Mouse (Mus musculus) brain, adult 2 months (tissue): ENCODE data around the gene Lmntd1.
A peak's percentile ranks its signal among the peaks of the same experiment; 100 is the strongest.

Experiments
- DNase-seq: peaks from one replicate; pipeline ENCODE4 v3.0.0; 2011; ENCODE audit warnings: low read depth, low spot score

The Lmntd1 gene

DNA sequence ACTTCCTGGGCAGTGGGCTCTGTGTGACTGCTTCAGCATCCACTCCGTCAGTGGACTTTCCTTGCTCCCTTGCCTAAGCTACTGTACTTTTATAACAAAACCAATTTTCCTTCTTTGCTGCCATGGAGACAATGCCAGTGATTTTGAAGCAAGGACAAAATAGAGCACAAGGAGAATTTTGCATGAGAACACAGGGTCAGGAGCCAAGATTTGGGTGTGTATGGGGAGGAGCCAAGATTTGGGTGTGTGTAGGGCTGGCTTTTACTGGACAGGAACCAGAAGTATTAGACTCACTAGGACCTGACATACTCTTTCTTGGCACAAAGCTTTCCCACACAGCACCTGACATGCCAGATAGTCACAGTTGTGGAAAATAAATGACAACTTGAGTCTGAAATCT is 179.0 kb downstream of the Lmntd1 start:
- DNase-seq, result no peak

DNA sequence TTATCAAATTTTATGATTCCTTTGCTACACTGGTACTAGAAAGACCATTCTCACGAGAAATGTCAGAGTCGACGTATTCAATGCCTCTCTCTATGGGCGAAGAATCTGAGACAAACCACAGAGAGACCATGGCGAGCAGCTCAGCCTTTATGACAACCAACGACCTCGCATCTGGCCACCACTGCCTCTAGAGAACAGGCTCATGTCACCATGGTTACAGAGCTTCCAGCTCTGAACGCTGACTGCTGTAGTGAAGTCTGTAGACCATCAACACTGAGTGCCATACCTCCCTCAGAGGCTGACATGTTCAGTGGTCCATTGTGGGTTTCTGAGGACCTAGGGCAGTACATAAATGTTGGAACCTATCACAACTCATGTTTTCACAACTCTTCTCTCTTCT is 180.2 kb downstream of the Lmntd1 start:
- DNase-seq, result no peak

DNA sequence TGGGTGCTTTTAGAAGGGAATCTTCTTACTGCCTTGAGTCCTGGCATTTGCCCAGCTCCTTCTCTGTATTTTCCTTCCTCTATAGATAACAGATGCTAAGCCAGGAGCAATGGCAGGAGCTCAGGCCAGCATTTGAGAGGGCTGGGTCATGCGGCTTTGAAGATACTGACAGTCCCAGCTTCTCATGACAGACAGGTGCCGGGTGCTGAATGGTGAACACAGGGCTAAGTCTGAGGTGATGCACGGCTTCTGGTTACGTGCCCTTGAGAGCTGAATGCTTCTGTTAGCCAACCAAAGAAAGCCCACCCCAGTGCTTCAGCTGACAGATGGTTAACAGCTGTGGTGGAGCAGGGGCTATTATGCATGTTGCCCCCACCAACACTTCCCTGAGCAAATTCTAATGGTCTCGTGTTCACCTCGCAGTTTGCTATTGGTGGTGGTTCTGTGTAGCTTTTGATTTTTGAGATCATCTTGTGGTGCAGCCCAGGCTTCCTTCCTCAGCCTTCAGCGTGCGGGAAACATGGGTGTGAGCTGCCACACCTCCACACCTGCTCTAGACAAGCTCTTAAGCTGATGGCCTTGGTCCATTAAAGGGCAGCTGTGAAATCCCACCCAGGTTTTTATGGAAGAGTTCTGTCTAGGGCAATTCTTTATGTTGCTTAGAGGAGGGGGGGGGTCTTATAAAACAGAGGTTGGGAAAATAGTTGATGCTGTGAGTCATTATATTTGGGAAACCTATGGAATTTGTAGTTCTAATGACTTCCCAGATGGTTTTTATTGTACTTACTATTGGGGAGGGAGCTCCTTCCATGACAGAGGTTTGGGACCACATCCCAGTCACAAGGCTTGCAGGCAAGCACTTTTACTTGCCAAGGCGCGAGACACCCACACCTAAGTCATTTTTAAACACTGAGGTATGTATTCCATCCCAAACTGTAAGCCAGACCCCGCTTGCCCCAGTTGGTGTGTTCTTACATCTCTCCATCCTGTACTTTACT is 181.1 kb downstream of the Lmntd1 start:
- no peak for DNase-seq

DNA sequence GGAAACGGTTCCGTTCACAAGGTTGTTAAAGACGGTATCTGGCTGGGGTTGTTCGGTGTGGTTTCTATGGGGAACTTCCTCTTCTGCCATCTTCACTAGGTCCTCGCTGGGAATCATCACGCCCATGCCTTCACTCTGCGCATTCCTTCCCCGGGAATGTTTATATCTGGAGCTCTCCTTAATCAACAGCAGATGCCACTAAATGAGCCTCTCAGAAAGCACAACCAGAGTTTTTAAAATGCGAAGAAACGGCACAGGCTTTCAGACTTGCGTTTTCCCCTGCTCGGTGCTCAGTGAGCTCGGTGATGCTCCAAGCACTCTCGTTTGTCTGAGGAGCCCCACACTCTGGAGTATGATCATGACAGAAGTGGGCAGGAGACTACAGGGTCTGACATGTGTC is 182.4 kb downstream of the Lmntd1 start:
- DNase-seq, result no peak

DNA sequence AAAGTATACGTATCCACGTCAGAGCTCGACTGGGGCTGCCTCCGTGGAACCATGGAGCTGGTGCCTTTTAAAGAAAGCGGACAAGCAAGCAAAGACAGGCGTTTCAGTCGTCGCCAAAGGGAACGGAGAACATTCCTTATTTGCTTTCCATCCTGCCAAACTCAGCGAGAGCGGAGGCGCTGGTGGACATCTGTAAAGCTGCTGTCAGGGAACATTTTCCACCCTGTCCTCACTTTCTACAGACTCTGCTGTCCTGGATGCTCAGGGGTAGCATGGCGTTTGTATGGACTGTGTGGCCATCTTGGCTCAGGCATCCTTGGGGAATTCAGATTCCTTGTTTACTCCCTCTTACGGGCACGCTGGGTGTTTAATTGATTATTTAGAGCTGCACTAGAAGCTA is 186.7 kb downstream of the Lmntd1 start:
- DNase-seq, result no peak

DNA sequence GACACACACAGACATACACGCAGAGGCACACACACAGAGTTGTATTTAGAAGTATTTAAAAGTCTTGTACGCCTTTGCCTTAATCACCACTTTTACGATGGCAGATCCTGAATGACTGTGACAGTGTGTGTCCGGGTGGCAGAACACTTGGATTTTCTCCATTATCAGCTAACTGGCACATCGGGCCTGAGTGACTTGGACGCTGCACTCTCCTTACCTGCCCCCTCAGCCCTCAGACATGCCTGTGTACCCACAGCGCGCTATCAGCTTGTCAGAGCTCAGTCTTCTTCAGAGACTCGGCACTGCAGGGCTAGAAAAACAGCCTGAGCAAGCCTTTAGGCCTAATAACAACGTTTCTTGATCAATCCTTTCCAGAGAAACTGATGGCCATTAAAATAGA is 187.6 kb downstream of the Lmntd1 start:
- DNase-seq, result no peak

DNA sequence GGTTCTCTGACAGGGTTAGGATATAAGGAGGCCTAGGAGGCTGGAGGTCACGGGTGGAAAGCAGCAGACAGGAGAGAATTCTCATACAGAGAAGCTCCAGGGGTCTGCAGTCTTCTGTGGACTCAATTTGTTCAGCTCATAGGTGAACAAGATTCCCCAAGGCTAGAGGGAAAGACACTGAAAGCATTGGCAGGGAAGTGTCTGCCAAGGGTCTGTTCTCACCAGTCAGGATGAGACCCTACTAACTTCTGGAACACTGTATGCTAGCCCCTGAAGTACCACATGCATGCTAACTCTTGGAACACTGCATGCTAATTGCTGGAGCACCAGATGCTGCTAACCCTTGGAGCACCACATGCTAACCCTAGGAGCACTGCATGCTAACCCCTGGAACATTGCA is 190.0 kb downstream of the Lmntd1 start:
- DNase-seq, result no peak

DNA sequence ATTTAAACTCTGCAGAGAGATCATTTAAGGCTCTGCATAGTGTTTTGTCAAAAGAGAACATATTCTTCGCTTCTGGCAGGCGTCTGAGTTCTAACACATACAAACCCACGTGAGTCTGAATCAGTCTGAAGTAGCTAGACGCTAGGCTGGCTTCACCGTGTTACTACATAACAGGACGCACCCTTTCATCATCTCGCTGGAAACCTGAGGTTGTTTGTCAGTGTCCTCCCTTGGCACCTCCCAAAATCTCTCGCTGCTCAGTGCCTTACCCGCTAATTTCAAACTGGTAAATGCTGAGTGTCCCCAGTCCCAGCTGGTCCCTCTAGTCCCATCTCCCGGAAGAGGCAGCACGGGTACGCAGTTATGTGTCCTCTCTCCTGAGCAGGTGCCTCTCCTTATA is 190.6 kb downstream of the Lmntd1 start:
- DNase-seq, result peak; percentile 68

DNA sequence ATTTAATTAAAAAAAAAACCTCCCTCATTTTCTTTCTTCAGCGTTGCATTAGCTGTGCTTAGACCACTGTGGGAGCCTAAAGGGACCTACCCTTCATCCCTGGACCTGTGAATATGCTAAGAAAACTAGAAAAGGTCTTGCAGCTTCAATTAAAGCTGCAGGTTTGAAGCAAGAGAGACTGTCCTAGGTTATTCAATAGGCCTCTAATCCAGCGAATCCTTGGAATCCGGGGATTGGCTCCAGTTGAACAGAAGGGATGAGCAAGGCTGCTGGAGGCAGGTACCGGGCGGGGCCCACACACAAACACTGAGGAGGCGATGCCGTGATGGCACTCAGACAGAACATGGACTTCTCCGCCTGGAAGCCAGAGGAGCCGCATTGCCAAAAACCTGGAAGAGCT is 192.5 kb downstream of the Lmntd1 start:
- DNase-seq, result no peak

DNA sequence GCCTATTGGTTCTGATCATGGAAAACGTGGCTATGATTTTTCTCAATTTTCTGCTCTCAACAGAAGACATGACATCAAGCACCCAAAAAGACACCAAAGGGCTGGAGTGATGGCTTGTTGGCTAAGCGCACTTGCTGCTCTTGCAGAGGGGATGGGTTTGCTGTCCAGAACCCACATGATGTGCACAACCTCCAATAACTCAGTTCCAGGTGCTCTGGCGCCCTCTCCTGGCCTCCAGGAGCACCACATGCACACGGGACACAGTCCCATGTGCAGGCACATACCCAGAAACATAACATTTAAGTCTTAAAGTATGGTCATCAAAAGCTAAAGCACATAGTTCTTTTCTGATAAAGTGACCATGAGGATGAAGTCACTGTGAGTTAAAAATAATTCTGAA is 193.7 kb downstream of the Lmntd1 start:
- no peak for DNase-seq

DNA sequence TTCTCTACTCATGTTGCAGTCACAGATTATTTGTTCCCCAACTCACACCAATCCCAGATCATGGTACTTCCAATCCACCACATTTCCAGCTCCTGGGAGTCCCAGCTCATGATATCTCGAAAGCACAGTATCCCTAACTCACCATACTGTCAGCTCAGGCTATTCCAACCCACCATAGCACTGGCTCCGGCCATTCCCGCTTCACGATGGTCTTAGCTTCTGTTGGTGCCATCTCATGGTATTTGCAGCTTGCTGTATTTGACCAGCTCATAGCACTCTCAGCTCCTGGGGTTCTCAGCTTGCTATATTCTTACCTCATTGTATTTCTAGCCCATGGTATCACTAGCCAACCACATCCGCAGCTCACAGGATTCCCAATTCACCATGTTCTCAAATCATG is 195.3 kb downstream of the Lmntd1 start:
- DNase-seq, result no peak

DNA sequence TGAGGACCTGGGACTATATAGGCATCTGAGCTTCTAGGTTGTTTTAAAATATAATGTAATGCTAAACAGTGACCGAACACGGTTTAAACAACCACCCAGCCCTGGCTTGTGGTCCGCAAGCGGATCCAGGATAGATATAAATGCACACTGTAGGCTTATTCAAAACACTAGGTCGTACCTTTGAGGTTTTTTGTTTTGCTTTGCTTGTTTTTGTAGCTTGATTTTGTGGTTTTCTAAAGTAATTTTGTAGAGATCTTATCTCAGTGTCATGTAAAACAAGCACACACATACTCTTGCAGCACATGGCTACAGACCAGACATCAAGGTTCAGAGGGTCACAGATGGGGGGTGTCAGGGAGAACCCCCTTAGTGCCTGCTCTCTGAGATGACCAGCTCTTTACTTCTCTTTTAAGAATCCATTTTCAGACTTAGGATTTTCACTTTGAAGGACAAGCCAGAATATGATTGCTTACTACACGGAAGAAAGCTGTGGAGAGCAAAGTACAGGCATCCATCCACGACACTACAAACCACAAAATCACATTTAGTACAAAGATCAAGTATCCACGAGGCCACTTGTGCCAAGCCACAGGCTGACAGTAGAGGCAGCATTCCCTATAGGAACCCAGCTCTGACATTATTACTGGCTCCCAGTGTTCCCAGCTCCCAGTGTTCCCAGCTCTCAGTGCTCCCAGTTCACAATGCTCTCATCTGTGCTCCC is 196.2 kb downstream of the Lmntd1 start:
- no peak for DNase-seq

DNA sequence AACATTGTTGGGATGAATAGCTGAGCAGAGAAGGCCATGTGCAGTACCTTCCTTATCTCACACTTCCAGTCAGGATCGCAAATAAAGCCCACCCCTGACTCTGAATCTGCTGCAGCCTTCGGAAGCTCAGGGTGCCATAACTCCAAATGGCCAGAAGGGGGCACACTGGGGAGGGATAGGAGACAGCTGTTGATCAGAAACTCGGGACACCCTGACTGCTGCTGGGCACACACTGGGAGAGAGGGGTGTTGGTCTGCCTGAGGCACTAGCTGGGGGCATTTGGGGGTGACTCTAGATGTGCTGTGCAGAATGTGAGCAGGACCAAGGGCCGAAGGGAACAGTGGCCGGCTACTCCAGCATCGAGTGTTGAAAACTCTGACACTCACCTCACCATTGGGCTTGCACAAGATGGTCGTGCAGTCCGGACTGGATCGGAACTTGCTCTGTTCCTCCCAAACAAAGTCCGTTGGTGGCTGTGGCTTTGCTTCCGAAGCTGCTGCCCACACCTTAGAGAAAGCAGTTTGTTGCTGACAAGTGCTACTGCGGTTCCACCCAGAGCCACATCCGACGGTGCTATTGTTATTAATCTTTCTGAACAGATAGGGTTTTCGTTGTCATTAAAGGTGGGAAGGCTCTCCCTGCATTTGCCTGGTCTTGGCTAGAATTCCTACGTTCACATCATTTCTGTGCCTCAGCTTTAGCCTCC is 197.0 kb downstream of the Lmntd1 start:
- no peak for DNase-seq

DNA sequence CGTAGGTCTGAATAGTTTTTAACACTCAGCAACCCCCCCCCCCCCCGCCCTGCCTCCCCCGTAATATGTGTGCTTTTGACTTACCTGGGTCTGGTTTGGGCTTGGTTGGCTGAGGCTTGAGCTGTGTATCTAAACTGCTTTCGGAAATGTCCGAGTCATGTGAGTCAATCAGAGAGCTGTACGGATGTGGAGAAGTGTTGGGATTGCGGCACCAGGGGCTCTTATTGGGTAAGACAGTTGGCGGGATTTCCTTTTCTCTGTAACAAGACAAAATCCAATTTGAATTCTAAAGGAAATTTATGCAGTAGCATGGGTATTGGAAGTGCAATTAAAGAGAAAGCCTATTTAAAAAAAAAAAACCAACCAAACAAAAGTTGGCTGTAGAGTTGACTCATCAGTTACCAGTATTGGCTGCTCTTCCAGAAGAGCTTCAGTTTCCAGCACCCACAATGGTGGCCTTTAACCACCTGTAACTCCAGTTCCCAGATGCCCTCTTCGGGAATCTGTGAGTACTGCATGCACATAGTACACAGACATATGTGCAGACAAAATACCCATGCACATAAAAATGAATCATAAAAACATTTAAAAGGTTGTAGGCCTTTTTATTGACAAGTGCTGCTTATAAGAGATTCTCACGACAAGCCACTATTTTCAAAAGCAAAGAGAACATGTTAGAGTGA is 209.6 kb downstream of the Lmntd1 start:
- DNase-seq, result no peak

DNA sequence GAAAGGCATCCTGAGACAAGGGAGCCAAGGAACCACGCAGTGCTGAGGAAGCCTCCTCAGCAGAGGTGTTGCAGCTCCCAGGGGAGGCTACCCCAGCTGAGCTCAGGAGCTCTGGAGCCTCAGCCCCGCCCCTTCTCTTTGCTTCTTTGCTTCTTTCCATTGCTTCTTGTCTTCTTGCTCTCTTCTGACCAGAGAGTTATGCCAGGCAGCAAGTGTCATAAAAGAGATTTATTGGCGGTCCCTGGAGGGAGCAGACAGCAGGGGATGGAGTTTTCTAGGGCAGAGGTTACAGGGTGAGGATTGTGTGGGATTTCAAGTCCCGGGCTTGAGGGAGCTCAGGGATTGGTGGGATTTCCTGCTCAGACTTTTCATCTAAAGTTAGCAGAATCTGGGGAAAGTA is 213.0 kb downstream of the Lmntd1 start:
- DNase-seq, result no peak

DNA sequence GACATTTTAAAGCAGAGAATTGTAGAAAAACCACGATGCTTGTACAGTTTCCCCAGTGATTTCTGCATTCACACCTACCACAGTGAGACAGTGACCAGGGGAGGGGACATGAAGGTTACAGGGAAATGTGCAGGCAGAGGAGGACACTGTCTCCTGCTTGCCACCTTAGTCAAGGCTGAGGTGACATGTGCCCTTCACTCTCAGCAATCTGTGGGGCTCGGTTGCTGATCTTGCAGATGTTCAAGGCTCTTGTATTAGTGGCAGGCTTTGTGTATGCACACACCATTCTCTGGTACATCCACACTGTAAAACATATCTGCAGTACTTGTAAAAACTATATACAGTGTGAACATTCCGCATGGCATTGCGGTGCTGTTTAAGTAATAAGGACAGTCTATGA is 216.2 kb downstream of the Lmntd1 start:
- DNase-seq, result no peak

DNA sequence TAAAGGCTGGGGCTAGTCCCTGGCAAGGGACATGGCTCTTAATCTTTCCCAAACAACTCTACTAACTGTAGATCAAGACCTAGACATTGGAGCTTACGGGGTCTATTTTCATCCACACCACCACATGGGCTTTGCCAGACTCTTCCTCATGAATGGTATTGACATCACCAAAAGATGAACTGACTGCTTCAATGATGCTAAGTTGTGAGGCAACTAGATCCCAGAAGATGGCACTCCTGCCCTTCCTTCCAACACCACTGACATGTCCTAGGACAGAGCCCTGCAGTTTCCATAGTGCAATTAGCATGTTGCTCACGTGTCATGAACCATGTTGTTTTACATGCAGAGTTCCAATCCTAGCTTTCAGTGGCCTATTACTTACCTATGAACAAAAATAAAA is 217.6 kb downstream of the Lmntd1 start:
- peak; percentile 57 for DNase-seq

DNA sequence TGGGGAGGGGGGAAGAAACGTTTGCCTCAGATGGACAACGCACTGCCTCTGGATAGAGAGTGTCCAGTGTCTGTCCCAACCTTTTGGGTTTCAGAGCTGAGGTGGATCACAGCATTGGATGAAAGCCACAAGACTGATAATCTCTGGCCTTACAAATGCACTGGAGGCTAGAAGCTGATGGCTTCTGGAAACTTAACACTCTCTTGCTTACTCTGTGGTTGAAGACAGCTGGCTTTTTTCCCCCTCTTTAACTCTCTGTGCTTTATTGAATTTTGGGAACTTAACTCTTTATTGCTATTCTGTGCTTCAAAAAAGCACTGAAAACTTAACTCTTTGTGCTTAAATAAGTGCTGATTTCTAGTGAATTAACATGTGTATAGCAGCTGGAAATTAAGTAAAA is 223.7 kb downstream of the Lmntd1 start:
- DNase-seq, result no peak

DNA sequence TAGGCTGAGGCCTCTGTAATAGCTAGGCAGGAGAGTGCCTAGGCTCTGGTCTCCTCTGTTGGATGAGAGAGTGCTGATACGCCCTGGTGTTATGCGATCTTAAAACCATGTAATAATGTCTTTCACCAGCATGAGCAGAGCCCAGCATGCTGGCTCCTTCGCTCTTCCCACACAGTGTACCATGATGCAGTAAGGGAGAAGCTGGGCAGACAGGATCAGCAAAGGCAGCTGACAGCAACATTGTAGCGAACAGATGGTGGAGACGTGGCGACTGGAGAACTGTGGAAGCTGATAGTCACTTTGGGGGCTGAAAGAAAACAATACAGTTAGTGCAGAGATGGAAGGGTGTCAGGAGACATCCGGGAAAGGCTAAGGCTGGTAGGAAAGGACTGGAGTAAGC is 224.2 kb downstream of the Lmntd1 start:
- peak; percentile 91 for DNase-seq

DNA sequence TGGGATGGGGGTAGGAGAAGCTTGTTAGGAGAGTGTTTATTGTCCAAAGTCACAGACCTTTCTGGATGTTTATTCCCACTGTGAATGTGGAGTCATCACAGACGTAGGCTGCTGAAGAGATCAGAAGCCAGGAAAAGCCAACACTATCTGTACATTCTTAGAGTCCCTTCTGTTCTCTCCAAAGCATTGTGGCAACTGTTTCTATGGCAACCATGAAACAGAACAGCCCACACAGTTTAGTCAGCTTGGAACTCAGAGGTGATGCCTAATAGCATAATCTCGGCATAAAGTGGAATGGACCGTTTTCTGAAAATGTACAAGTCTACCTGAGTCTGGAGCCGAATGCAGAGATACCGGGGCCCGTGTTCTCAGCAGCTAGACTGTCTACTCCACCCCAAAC is 226.7 kb downstream of the Lmntd1 start:
- DNase-seq, result peak; percentile 93

DNA sequence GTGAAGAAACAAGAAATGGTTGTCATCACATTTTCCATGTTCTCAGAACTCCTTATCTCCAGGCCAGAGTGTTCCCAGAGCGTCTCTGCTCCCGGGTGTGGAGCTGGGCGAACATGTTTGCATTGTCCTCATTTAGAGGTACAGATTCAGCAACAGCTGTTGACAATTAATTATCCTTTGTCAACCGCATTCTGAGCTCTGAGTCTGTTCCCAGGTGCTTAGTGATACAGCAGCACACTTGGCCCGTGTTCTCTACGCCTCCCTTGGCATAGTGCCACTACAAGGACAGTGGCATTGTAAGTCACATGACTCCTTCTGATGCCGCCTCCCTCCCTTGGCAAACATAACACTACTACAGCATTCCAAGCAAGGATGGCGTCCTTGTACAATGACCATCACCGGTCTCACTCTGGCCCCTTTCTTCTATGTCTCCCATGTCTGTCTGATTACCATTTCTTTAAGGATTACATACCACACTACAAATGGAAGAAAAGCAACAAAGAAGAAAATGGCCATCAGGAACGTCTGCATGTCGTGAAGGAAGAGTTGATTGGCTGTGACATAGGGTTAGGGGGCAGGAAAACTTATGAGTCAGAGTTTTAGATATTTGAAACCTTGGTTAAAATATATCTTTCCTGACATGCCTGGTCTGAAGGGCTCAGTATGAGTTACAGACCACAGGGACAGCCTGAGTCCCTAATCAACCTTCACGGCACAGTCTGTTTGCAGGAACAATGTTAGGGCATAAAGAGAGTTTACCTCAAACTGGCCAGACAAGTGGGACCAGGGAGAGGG is 231.3 kb downstream of the Lmntd1 start:
- DNase-seq, result peak; percentile 36
